Mouse (Mus musculus) hindbrain, embryonic 12.5 days (tissue): ENCODE results near the gene Ttpal. TPM values are rescaled to one million over a fixed set of nuclear protein-coding genes. Genes with fewer than 3 reads are reported as not detected.

Source experiments
- ATAC-seq: fragments of 200-750 bp; cut with Nextera tagmentation; 2 replicates; pipeline ENCODE4 v1.8.0; 2017; ENCODE audit warnings: moderate TSS enrichment; ENCODE audit not compliant: low FRiP score
- H3K27ac ChIP-seq: fragments of 300-500 bp; sonication (generic); 2 replicates; pipeline ENCODE4 v1.5.1; 2016; ENCODE audit warnings: mild to moderate bottlenecking
- H3K27me3 ChIP-seq: fragments of 300-500 bp; sonication (generic); 2 replicates; pipeline ENCODE4 v1.6.1; 2016; ENCODE audit warnings: mild to moderate bottlenecking
- H3K36me3 ChIP-seq: fragments of 300-500 bp; sonication (generic); 2 replicates; pipeline ENCODE4 v1.6.1; 2016; ENCODE audit warnings: mild to moderate bottlenecking
- H3K4me1 ChIP-seq: fragments of 300-500 bp; sonication (generic); 2 replicates; pipeline ENCODE4 v1.6.1; 2016
- H3K4me2 ChIP-seq: fragments of 300-500 bp; sonication (generic); replicated peaks from 2 replicates; pipeline ENCODE4 v1.6.1; 2016; ENCODE audit warnings: mild to moderate bottlenecking
- H3K4me3 ChIP-seq: fragments of 300-500 bp; sonication (generic); 2 replicates; pipeline ENCODE4 v1.5.1; 2016; ENCODE audit warnings: mild to moderate bottlenecking
- H3K9ac ChIP-seq: fragments of 300-500 bp; sonication (generic); 2 replicates; pipeline ENCODE4 v1.6.1; 2016; ENCODE audit warnings: mild to moderate bottlenecking, moderate library complexity
- H3K9me3 ChIP-seq: fragments of 300-500 bp; sonication (generic); replicated peaks from 2 replicates; pipeline ENCODE4 v1.6.1; 2016; ENCODE audit warnings: mild to moderate bottlenecking
- WGBS: fragments of 180-500 bp; shearing (Covaris S2); methylation state at CpG from one replicate; pipeline ENCODE4 v1.1.7; 2016; 5-methylcytosine and 5-hydroxymethylcytosine counted together
- polyA plus RNA-seq: library from polyadenylated mRNA; unstranded; fragments of >200 nt; fragmentation: Nextera tagmentation; extraction: Ambion mirVana; gene quantifications from 2 replicates; pipeline ENCODE4 v1.2.1, GENCODE M21; 2016

Ttpal gene
- polyA plus RNA-seq, 1 experiment from 2014 or later: 51.5 TPM

- Histone ChIP-seq H3K9me3 (no peaks in the 10 kb centered on the region), H3K4me3 (no peak overlapping the region), H3K27ac (no peak overlapping the region), H3K4me2 (no peak overlapping the region), H3K4me1 (no peaks in the 10 kb centered on the region), H3K9ac (no peak overlapping the region), H3K36me3 (no peaks in the 10 kb centered on the region), H3K27me3 (no peaks in the 10 kb centered on the region; the same call in 1 of the 2 replicates)
- WGBS: 79% methylated on average over 13 of the region's 13 CpGs
- ATAC-seq: no peak
Measured at GRCm38 (mm10) chr2:163596057-163596872, 5.8 kb upstream of the Ttpal start.

DNA sequence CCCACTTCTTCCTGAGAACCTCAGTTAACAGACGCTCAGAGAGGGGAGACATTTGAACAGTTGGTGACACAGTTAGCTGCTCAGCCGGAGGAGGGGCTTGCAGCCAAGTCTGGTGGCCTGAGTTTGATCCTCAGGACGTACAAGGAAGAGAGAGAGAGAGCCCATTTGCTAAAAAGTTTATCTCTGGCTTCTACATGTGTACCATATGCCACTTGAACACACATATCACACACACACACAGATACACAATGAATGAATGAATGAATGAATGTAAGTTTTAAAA, 5.3 kb upstream of the Ttpal start:
- Histone ChIP-seq H3K4me2 (no peak overlapping the region), H3K9ac (no peak overlapping the region), H3K36me3 (no peaks in the 10 kb centered on the region), H3K4me1 (peaks cover 3% of the 10 kb centered on the region), H3K9me3 (no peaks in the 10 kb centered on the region), H3K4me3 (no peak overlapping the region), H3K27me3 (no peaks in the 10 kb centered on the region; the same call in 1 of the 2 replicates), H3K27ac (no peak overlapping the region)
- no peak for ATAC-seq
- 70% methylated on average over 3 of the region's 3 CpGs for WGBS

DNA sequence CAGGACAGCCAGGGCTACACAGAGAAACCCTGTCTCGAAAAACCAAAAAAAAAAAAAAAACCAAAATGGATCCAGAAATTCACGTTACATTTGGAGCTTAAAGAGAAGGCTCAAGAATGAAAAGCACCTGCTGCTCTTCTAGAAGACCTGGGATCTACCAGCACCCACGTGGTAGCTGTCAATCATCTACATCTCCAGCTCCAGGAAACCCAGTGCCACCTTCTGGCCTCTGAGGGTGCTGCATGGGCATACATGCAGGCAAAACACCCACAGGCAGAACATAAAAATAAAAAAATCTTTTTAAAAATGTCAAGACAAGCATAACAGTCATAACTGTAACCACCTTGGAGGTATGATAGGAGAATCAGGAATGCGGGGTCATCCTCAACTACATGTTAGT, 4.5 kb upstream of the Ttpal start:
- H3K36me3 ChIP-seq: no peaks in the 10 kb centered on the region
- no peak overlapping the region for H3K4me3 ChIP-seq
- H3K4me2 ChIP-seq: no peak overlapping the region
- 60% methylated on average over 4 of the region's 4 CpGs for WGBS
- H3K27me3 ChIP-seq: no peaks in the 10 kb centered on the region; the same call in 1 of the 2 replicates
- H3K4me1 ChIP-seq: peaks cover 6% of the 10 kb centered on the region
- H3K27ac ChIP-seq: no peak overlapping the region
- no peaks in the 10 kb centered on the region for H3K9me3 ChIP-seq
- H3K9ac ChIP-seq: no peak overlapping the region
- no peak for ATAC-seq

DNA sequence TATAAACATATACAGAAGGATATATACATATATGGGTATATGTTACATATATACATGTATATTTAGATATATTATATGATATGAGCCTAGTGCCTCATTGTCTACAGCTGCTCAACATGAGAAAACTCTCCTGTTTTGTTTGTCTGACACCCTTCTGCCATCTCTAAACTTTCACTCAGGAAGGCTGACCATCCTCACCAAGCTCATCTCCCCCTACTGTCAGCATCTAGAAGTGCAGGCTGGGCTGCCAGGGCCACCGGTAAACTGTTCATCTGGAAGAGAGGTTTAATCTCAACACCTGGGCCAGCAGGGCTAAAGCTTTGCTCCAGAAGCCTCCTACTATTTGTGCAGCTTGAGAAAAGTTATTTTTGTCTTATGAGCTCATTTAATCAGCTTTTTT, 2.9 kb upstream of the Ttpal start:
- peaks cover 17% of the 10 kb centered on the region for H3K4me1 ChIP-seq
- no peak overlapping the region for H3K27ac ChIP-seq
- no peak for ATAC-seq
- H3K4me3 ChIP-seq: no peak overlapping the region
- H3K9me3 ChIP-seq: no peaks in the 10 kb centered on the region
- H3K27me3 ChIP-seq: no peaks in the 10 kb centered on the region; the same call in 1 of the 2 replicates
- H3K4me2 ChIP-seq: no peak overlapping the region
- H3K36me3 ChIP-seq: no peaks in the 10 kb centered on the region
- no peak overlapping the region for H3K9ac ChIP-seq
- 7% methylated on average over 1 of the region's 1 CpGs for WGBS

- H3K9me3 ChIP-seq: no peaks in the 10 kb centered on the region
- no peaks in the 10 kb centered on the region for H3K27me3 ChIP-seq
- peaks cover 17% of the 10 kb centered on the region for H3K4me1 ChIP-seq
- no peak overlapping the region for H3K9ac ChIP-seq
- H3K4me2 ChIP-seq: no peak overlapping the region
- no peak overlapping the region for H3K27ac ChIP-seq
- ATAC-seq: no peak
- no peaks in the 10 kb centered on the region for H3K36me3 ChIP-seq
- 94% methylated on average over 7 of the region's 7 CpGs for WGBS
- no peak overlapping the region for H3K4me3 ChIP-seq
Measured at GRCm38 (mm10) chr2:163601066-163601465, 1.0 kb upstream of the Ttpal start.

GRCm38 (mm10) chr2:163601712-163602100, 408 bp upstream of the Ttpal start:
- H3K36me3 ChIP-seq: no peaks in the 10 kb centered on the region
- H3K4me1 ChIP-seq: peaks cover 17% of the 10 kb centered on the region
- no peak overlapping the region for H3K27ac ChIP-seq
- peak overlapping the region; percentile 86 for H3K9ac ChIP-seq
- no peaks in the 10 kb centered on the region for H3K27me3 ChIP-seq
- H3K9me3 ChIP-seq: no peaks in the 10 kb centered on the region
- peak overlapping the region; percentile 68 for H3K4me3 ChIP-seq
- 0 out of 2 replicates have a peak, but pooled peaks have one; percentile 18 for ATAC-seq
- H3K4me2 ChIP-seq: peak overlapping the region; percentile 91
- 80% methylated on average over 7 of the region's 7 CpGs for WGBS

GRCm38 (mm10) chr2:163606161-163606560, 4.0 kb downstream of the Ttpal start:
- WGBS: 85% methylated on average over 7 of the region's 7 CpGs
- peaks cover 22% of the 10 kb centered on the region for H3K36me3 ChIP-seq
- no peak overlapping the region for H3K9ac ChIP-seq
- no peak for ATAC-seq
- H3K27me3 ChIP-seq: no peaks in the 10 kb centered on the region
- no peak overlapping the region for H3K4me2 ChIP-seq
- no peak overlapping the region for H3K27ac ChIP-seq
- H3K4me3 ChIP-seq: no peak overlapping the region
- no peaks in the 10 kb centered on the region for H3K9me3 ChIP-seq
- peaks cover 17% of the 10 kb centered on the region for H3K4me1 ChIP-seq

GRCm38 (mm10) chr2:163608008-163608407, 5.9 kb downstream of the Ttpal start:
- H3K27me3 ChIP-seq: no peaks in the 10 kb centered on the region
- H3K9me3 ChIP-seq: no peaks in the 10 kb centered on the region
- ATAC-seq: no peak
- peaks cover 35% of the 10 kb centered on the region for H3K36me3 ChIP-seq
- peaks cover 7% of the 10 kb centered on the region for H3K4me1 ChIP-seq
- H3K4me3 ChIP-seq: no peak overlapping the region
- 84% methylated on average over 6 of the region's 7 CpGs for WGBS
- H3K4me2 ChIP-seq: no peak overlapping the region
- H3K9ac ChIP-seq: no peak overlapping the region
- no peak overlapping the region for H3K27ac ChIP-seq

GRCm38 (mm10) chr2:163609281-163609975, 7.3 kb downstream of the Ttpal start:
- no peak for ATAC-seq
- Histone ChIP-seq H3K27me3 (no peaks in the 10 kb centered on the region), H3K4me1 (no peaks in the 10 kb centered on the region), H3K9me3 (no peaks in the 10 kb centered on the region), H3K27ac (no peak overlapping the region), H3K4me2 (no peak overlapping the region), H3K36me3 (peaks cover 49% of the 10 kb centered on the region), H3K4me3 (no peak overlapping the region), H3K9ac (no peak overlapping the region)
- 88% methylated on average over 12 of the region's 12 CpGs for WGBS

DNA sequence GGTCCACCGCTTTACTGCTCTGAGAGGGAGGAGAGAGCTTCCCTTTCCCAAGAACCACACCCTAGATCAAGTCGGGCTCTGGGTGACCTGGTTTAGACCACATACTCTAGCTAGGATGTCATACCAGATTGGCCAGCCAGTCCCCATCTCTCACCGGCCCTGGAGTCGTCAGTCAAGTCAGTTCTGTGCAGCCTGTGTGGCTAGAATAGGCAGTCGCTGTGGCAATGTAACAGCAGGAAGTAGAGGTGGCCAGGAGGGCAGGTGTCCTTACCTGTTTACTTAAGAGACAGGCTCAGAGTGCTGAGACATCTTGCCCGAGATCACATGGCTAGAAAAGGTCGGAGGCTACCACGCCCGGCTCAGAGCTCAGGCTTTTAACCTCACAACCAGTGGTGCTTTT, 9.1 kb downstream of the Ttpal start:
- Histone ChIP-seq H3K27me3 (no peaks in the 10 kb centered on the region), H3K9me3 (no peaks in the 10 kb centered on the region), H3K36me3 (peaks cover 67% of the 10 kb centered on the region), H3K27ac (no peak overlapping the region), H3K4me3 (no peak overlapping the region), H3K4me1 (no peaks in the 10 kb centered on the region), H3K4me2 (no peak overlapping the region), H3K9ac (no peak overlapping the region)
- WGBS: 73% methylated on average over 9 of the region's 9 CpGs
- no peak for ATAC-seq

GRCm38 (mm10) chr2:163613206-163613605, 11.1 kb downstream of the Ttpal start:
- WGBS: 90% methylated on average over 5 of the region's 5 CpGs
- no peaks in the 10 kb centered on the region for H3K27me3 ChIP-seq
- no peak overlapping the region for H3K9ac ChIP-seq
- H3K4me2 ChIP-seq: no peak overlapping the region
- no peak overlapping the region for H3K27ac ChIP-seq
- ATAC-seq: no peak
- no peaks in the 10 kb centered on the region for H3K4me1 ChIP-seq
- peaks cover 70% of the 10 kb centered on the region for H3K36me3 ChIP-seq
- no peaks in the 10 kb centered on the region for H3K9me3 ChIP-seq
- no peak overlapping the region for H3K4me3 ChIP-seq

- H3K27me3 ChIP-seq: no peaks in the 10 kb centered on the region
- H3K9ac ChIP-seq: no peak overlapping the region
- H3K9me3 ChIP-seq: no peaks in the 10 kb centered on the region
- no peak overlapping the region for H3K4me2 ChIP-seq
- no peaks in the 10 kb centered on the region for H3K4me1 ChIP-seq
- no peak overlapping the region for H3K4me3 ChIP-seq
- no peak overlapping the region for H3K27ac ChIP-seq
- ATAC-seq: no peak
- peaks cover 77% of the 10 kb centered on the region for H3K36me3 ChIP-seq
- WGBS: 95% methylated on average over 4 of the region's 4 CpGs
Measured at GRCm38 (mm10) chr2:163613990-163614389, 11.9 kb downstream of the Ttpal start.

DNA sequence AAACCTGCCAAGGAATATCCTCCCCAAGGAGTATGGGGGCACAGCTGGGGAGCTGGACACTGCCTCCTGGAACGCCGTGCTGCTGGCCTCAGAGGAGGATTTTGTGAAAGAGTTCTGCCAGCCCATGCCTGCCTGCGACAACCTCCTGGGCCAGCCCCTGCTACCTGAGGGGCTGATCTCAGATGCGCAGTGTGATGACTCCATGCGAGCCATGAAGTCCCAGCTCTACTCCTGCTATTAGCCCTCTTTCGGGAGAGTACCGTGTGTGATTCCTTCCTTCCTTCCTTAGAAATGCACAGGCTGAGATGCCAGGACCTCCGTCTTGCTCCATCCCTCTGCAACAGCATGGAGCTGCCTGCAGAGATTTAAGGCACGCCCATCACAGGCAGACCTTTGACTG, 13.3 kb downstream of the Ttpal start:
- no peak for ATAC-seq
- no peak overlapping the region for H3K4me3 ChIP-seq
- H3K36me3 ChIP-seq: peaks cover 82% of the 10 kb centered on the region
- no peaks in the 10 kb centered on the region for H3K9me3 ChIP-seq
- H3K9ac ChIP-seq: no peak overlapping the region
- no peaks in the 10 kb centered on the region for H3K27me3 ChIP-seq
- 90% methylated on average over 9 of the region's 9 CpGs for WGBS
- H3K4me2 ChIP-seq: no peak overlapping the region
- no peaks in the 10 kb centered on the region for H3K4me1 ChIP-seq
- no peak overlapping the region for H3K27ac ChIP-seq
